Mouse (Mus musculus): ENCODE measurements around the gene Pla2g16.
A peak's percentile ranks its signal among the peaks of the same experiment; 100 is the strongest.

Pla2g16 gene

DNA sequence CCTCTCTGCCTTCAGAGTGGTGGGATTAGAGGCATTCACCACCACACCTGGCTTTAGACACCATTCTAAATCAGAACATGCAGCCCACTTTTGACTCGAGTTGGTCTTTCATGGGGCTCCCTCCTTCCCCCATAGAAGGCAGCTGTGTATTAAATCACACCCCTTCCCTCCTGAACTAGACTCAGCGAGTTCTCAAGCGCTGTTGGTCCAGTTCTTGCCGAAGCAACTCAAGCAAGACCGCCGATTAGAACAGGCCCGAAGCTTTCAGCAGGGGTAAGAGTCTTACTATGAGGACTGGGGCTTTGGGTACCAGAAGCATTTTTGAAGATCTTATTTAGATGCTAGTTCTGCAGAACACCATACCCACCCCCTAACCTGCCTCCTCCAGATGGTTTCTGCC is 55.9 kb downstream of the Pla2g16 start:
- no peak for DNase-seq (ENCODE audit: low spot score)

DNA sequence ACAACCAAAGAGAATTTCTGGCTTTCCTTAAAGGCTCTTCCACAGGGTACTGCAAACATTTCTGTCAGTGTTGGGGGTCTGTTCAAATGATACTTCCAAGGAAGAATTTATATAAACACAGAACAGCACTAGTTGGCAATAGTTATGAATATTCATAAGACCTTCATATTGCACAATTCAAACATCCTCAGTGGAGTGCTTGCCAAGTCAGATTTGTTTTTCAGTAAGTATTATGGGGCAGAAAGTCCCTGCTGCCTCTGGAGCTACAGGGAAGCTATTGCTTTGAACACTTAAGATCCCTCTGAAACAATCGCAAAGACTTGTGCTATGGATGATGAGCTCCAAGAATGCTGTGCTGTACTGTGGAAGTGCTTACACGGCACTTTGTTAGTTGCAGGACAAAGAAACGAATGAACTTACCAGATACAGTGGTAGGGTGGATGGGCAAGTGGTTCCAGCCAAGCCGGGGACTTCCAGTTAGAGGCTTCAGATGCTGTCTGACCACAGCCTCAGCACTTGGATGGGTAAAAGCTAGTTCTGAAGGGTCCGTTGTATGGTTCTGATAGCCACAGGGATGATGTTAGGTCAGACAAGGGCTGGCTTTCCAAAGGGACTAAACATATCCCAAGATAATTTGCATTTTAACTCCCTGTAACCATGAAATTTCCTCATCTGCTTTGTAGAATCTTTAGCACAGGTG is 59.1 kb downstream of the Pla2g16 start:
- DNase-seq (ENCODE audit: low spot score): no peak

GRCm38 (mm10) chr19:7617085-7617484 is 59.8 kb downstream of the Pla2g16 start:
- no peak for DNase-seq (ENCODE audit: low spot score)

GRCm38 (mm10) chr19:7617696-7618095 is 60.4 kb downstream of the Pla2g16 start:
- peak; percentile 31 for DNase-seq (ENCODE audit: low spot score)

- no peak for DNase-seq (ENCODE audit: low spot score)
Observed at GRCm38 (mm10) chr19:7633021-7633420, 75.8 kb downstream of the Pla2g16 start.

- DNase-seq (ENCODE audit: low spot score): no peak
Observed at GRCm38 (mm10) chr19:7633786-7634185, 76.5 kb downstream of the Pla2g16 start.
